Mouse (Mus musculus) Patski (cell line): ENCODE data around the gene Ablim1. TPM values are rescaled to one million over a fixed set of nuclear protein-coding genes. Genes with fewer than 3 reads are reported as not detected.

Source experiments
- ATAC-seq: fragments of 100-300 bp; one replicate; pipeline ENCODE4 v1.8.0; 2021
- CTCF ChIA-PET: fragments of 350-600 bp; sonication (Branson Sonifier 250); formaldehyde crosslinking; loops from one replicate; lab custom pipeline; 2022; ENCODE audit warnings: inconsistent platforms; lab: Charles Lee
- POLR2A ChIA-PET: fragments of 350-600 bp; sonication (Branson Sonifier 250); formaldehyde crosslinking; loops from one replicate; lab custom pipeline; 2022; ENCODE audit warnings: antibody characterized with exemption, inconsistent platforms; lab: Charles Lee
- DNase-seq: peaks from one replicate; pipeline ENCODE4 v3.0.0-alpha.2; 2011; ENCODE audit warnings: low read depth, low spot score
- H3K27me3 ChIP-seq: fragments of 371-371 bp; one replicate; pipeline ENCODE4 v1.5.1; 2021
- CTCF ChIP-seq: fragments of 100-300 bp; IDR thresholded peaks from one replicate; pipeline ENCODE4 v1.5.1; 2021
- in situ Hi-C: fragments of 300-500 bp; cut with MboI; formaldehyde crosslinking; loops from 3 replicates; pipeline ENCODE4 v1.11.1; 2018; ENCODE audit warnings: low pct_unique_long_range_greater_than_20kb, mixed read lengths
- polyA plus RNA-seq: library from polyadenylated mRNA; unstranded; gene quantifications from one replicate; pipeline ENCODE4 v1.2.3, GENCODE M21; 2021

The Ablim1 gene
- polyA plus RNA-seq, 1 experiment from 2014 or later = 105 TPM

DNA sequence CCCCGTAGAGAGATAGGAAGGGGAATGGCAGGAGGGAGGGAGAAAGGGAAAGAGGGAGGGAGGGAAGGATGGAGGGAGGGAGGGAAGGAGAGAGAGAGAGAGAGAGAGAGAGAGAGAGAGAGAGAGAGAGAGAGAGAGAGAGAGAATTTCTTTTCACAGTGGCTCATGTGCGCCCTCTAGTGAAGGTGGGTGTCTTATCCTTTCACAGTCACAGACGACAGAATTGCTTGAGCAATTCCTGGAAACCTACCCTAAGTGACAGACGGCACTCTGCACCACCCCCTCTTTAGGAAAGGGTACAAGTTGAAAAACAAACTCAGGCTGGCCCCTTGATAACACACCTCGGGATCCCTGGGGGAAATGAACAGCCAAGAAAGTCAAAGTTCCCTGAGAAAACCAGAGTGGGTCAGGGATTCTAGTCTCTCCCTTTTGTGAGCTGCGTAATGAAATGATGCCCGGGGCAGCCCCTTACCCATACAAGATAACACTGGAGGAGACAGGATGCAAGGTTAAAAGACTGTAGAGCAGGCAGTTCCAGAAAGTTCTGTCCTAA, 11.1 kb upstream of the Ablim1 start:
- ChIA-PET CTCF (interaction anchor here (0.8 to 5.9 kb wide), 7 partner anchors 9 to 259 kb away, joined by 3 to 84 read pairs (median 4); no protein-coding TSS in a partner anchor), POLR2A (no interaction called here)
- in situ Hi-C loops = loop anchor here (5.0 kb wide), 1 partner anchor 264 kb away; no protein-coding TSS in a partner anchor
- H3K27me3 ChIP-seq = no peaks in the 10 kb centered on the region
- ATAC-seq = no peak
- no peak for DNase-seq
- TF ChIP-seq CTCF = peak; percentile 81

GRCm38 (mm10) chr19:57323087-57323486, 8.4 kb upstream of the Ablim1 start:
- DNase-seq (no peak), ATAC-seq (no peak)
- H3K27me3 ChIP-seq = no peaks in the 10 kb centered on the region
- in situ Hi-C loops = loop anchor here (5.0 kb wide), 2 partner anchors 66 to 161 kb away; no protein-coding TSS in a partner anchor
- CTCF ChIA-PET = interaction anchor here (0.7 to 1.6 kb wide), 4 partner anchors 8 to 185 kb away, joined by 3 to 4 read pairs (median 4); partner anchors contain the start of gene Ablim1
- no peak for TF ChIP-seq CTCF
- POLR2A ChIA-PET = no interaction called here

- DNase-seq (no peak), ATAC-seq (no peak)
- in situ Hi-C loops = loop anchor here (5.0 kb wide), 2 partner anchors 65 to 160 kb away; no protein-coding TSS in a partner anchor
- H3K27me3 ChIP-seq = no peaks in the 10 kb centered on the region
- no peak for TF ChIP-seq CTCF
- ChIA-PET POLR2A (no interaction called here), CTCF (interaction anchor here (0.7 to 2.0 kb wide), 5 partner anchors 124 to 184 kb away, joined by 3 to 4 read pairs (median 4); no protein-coding TSS in a partner anchor)
Observed at GRCm38 (mm10) chr19:57322491-57322890, 7.8 kb upstream of the Ablim1 start.

- ATAC-seq = no peak
- in situ Hi-C loops = loop anchor here (5.0 kb wide), 2 partner anchors 65 to 160 kb away; no protein-coding TSS in a partner anchor
- peak; percentile 42 for DNase-seq
- H3K27me3 ChIP-seq = no peaks in the 10 kb centered on the region
- TF ChIP-seq CTCF = no peak
- ChIA-PET POLR2A (no interaction called here), CTCF (interaction anchor here (1.1 to 2.0 kb wide), 3 partner anchors 123 to 130 kb away, joined by 3 to 4 read pairs (median 4); no protein-coding TSS in a partner anchor)
Observed at GRCm38 (mm10) chr19:57321839-57322238, 7.1 kb upstream of the Ablim1 start.

DNA sequence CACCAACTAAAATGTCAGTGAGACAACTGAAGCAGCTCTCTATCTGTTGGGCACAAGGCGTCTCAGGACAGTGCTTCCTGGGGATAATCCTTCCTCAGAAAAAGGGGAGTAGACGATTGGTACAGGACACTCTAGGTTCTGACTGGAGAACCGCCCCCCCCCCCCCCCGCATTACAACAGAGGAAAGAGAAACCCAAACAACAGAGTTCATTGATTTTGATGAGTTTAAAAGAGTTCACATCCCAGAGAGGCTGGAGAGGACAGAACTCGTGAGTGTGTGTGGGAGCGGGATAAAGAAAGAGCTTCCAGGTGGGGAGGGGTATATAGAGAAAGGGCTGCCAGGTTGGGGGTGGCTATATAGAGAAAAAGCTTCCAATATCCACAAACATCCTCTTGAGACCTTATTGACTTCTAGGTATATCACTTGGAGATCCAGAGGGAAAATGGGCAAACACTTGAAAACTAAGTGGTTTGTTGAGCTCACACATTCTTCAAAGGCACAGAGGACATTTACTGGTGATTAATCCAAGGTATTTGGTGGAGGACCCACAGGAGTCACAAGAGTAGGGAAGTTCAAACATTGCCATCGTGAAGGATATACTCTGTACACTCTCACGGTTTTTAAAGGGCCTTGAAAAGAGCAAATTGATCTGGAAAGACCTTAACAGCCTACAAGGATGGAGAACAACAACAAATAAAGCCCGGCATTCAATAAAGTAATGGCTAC, 6.1 kb upstream of the Ablim1 start:
- ATAC-seq (no peak), DNase-seq (no peak)
- ChIA-PET POLR2A (no interaction called here), CTCF (interaction anchor here (1.3 to 2.5 kb wide), 4 partner anchors 8 to 127 kb away, joined by 3 to 9 read pairs (median 5); no protein-coding TSS in a partner anchor)
- no peaks in the 10 kb centered on the region for H3K27me3 ChIP-seq
- TF ChIP-seq CTCF = no peak
- in situ Hi-C loops = loop anchor here (5.0 kb wide), 2 partner anchors 64 to 159 kb away; no protein-coding TSS in a partner anchor

DNA sequence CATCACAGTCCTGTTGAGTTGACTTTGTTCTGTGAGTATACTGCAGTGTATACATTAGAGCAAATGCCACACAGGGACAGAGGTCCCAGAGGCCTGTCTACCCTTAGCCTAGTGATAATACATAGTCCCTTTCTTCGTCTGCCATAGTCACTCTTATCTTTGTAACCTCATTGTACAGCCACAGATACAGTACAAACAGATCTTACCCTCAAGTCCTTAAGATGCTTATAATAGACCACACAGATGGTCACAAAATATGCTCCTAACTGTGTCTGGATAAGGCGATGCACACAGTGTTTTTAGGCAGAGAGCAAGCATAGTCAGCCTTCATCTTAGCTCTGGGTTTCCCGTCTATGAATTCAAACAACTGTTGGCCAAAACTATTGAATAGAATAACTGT, 1.9 kb upstream of the Ablim1 start:
- in situ Hi-C loops = no loop called here
- no peaks in the 10 kb centered on the region for H3K27me3 ChIP-seq
- ATAC-seq (no peak), DNase-seq (no peak)
- POLR2A ChIA-PET = interaction anchor here (0.8 kb wide), 1 partner anchor 155 kb away, joined by 3 read pairs; no protein-coding TSS in a partner anchor
- no peak for TF ChIP-seq CTCF
- CTCF ChIA-PET = interaction anchor here (1.2 to 1.5 kb wide), 2 partner anchors 155 to 156 kb away, joined by 3 read pairs; no protein-coding TSS in a partner anchor

DNA sequence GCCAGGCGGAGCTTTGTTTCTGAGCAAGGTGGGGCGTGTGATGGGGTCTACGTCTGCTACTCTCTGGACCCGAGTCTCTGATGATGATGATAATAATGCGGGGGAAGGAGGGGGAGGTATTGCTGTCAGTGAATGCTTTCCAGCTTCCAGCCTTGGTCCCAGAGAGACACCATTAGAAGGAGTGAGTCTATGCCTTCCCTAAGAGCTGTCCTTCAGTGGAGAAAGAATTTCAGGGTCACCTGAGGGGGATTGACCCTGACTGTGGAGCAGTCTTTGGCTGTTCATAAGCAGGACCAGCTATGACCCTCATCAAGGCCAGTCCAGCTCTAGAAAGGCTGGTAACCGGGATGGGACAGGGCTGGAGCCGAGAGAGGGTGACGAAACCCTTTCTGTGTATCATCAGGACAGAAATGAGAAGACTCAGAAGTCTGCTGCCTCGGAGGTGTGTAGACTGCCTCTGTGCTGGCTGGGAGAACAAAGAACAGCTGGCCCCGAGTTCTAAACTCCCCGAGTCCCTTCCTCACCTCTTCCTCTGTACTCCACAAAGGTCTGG, 370 bp upstream of the Ablim1 start:
- no peaks in the 10 kb centered on the region for H3K27me3 ChIP-seq
- CTCF ChIA-PET = interaction anchor here (0.8 to 2.8 kb wide), 10 partner anchors 9 to 124 kb away, joined by 3 to 8 read pairs (median 3); no protein-coding TSS in a partner anchor
- DNase-seq (no peak), ATAC-seq (no peak)
- POLR2A ChIA-PET = interaction anchor here (0.7 to 2.0 kb wide), 6 partner anchors 10 to 153 kb away, joined by 3 to 7 read pairs (median 4); no protein-coding TSS in a partner anchor
- in situ Hi-C loops = no loop called here
- no peak for TF ChIP-seq CTCF

GRCm38 (mm10) chr19:57313891-57314345, 801 bp downstream of the Ablim1 start:
- no peaks in the 10 kb centered on the region for H3K27me3 ChIP-seq
- ATAC-seq = no peak
- DNase-seq = no peak
- POLR2A ChIA-PET = interaction anchor here (0.9 to 2.0 kb wide), 11 partner anchors 11 to 152 kb away, joined by 3 to 7 read pairs (median 4); no protein-coding TSS in a partner anchor
- no peak for TF ChIP-seq CTCF
- CTCF ChIA-PET = interaction anchor here (0.9 to 2.8 kb wide), 10 partner anchors 15 to 165 kb away, joined by 3 to 8 read pairs (median 3); partner anchors contain the start of gene Fam160b1
- in situ Hi-C loops = no loop called here

DNA sequence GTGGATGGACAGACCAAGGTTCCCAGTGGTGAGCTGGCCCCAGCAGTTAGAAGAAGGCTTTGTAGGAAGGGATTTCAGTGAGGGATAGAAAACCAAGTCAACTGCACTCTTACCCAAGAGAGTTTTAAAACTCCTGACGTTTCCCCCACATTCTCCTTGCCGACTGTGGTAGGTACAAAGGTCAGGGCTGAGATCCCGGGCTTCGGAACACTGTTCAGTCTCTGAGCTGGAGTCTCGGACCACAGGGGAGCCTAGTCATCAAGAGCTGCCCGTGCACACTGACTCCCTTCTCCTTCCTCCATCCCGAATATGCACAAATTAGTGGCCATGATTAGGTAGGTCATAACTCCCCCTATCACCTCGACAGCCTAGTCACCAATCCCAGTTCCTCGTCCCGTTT, 1.5 kb downstream of the Ablim1 start:
- TF ChIP-seq CTCF = no peak
- in situ Hi-C loops = no loop called here
- DNase-seq (no peak), ATAC-seq (no peak)
- ChIA-PET CTCF (interaction anchor here (0.9 to 2.8 kb wide), 7 partner anchors 17 to 151 kb away, joined by 3 to 8 read pairs (median 3); no protein-coding TSS in a partner anchor), POLR2A (interaction anchor here (1.0 to 2.0 kb wide), 3 partner anchors 16 to 40 kb away, joined by 4 to 7 read pairs (median 4); no protein-coding TSS in a partner anchor)
- H3K27me3 ChIP-seq = no peaks in the 10 kb centered on the region

DNA sequence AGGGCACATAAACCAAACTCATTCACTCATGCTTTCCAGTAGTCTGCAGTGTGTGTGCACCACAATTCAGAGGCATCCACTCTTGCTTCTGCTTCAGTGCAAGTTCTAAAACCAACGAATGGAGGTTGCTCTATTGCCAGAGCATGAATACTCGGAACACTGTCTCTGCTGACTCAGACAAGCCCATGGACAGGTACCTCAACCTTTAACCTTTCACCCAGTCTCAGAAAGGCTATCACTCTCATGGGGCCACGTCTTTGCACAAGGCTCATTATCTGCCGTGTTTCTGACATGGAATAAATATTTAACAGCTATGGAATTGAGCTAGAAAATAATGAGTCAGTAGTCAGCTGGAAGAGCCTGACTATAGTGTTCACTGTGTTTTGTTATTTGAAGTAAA, 4.7 kb downstream of the Ablim1 start:
- no peak for TF ChIP-seq CTCF
- in situ Hi-C loops = no loop called here
- ATAC-seq = no peak
- POLR2A ChIA-PET = no interaction called here
- DNase-seq = no peak
- CTCF ChIA-PET = no interaction called here
- H3K27me3 ChIP-seq = no peaks in the 10 kb centered on the region
